In the genomic region with DNA sequence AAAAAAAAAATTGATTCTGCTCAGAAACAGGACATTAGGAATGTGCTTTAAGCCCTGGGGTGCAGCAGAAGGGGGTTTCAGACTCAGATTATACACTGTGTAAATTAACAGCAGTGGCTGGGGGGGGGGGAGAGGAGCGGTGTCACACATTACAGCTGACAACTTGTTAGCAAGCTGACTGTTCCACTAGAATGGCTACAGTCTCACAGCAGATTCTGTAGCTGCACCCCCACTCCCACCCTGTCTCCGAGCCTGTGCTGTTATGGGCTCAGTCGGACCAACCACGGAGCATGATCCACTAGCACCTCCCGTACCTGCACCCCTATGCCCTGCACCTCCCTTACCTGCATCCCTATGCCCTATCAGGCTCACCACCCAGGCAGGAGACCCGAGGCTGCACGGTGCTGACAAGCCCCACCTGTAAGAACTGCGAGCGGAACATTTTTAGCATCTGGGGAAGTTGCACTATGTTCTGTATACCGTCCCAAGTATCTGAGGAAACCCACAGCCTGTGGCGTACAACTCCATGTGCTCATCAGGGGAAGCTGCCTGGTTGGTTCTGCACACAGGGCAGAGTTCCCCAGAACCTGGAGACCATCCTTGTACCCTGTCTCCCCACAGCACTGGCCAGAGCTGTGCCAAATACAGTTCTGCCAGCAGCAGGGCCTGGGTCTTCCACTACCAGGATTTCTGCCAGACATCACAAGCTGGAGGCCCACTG, we compare ENCODE assay signal across 16 mouse cellular contexts. TPM values are rescaled to one million over a fixed set of nuclear protein-coding genes. Genes with fewer than 3 reads are reported as not detected.
DNase-seq lines count a peak whose midpoint lies in the region; ATAC-seq and TF ChIP-seq lines count a peak whose summit lies in the region.
"Had no signal": no experiment of that assay in that cellular context is flagged by ENCODE, and none has a peak within 500 bp of the region (broad histone marks: within the 10 kb centered on the region; RNA-seq: fewer than 3 reads in every experiment).

No protein-coding gene starts in this region.

- no peak for TF ChIP-seq CTCF in intestine, postnatal 0 days (IDR thresholded peaks at IDR 0.05; ENCODE audit: low read depth)

- peak overlapping the region; percentile 14; the same call in 1 of the 2 replicates for H3K9ac ChIP-seq in intestine, embryonic 15.5 days
- no peak overlapping the region for H3K9ac ChIP-seq in intestine, postnatal 0 days (ENCODE audit: low read depth, low read length)
- H3K9ac ChIP-seq: hindbrain, embryonic 15.5 days; neural tube, embryonic 13.5 days had no signal

- WGBS in intestine, embryonic 15.5 days = 75% methylated on average over 11 of the region's 11 CpGs
- WGBS in intestine, postnatal 0 days = 62% methylated on average over 11 of the region's 11 CpGs

- DNase-seq in heart, adult 11 months = peak; percentile 90
- DNase-seq in heart, adult 8-10 months (ENCODE audit: low spot score) = no peak
- DNase-seq in neural tube, embryonic 10.5 days (ENCODE audit: extremely low spot score, low spot score) = no peak
- DNase-seq in adrenal gland, postnatal 10 days = no peak
- DNase-seq: adrenal gland, postnatal 25 days; cerebellum, adult 11 months; midbrain, embryonic 14.5 days; retina, postnatal 1 day had no signal

- H3K9me3 ChIP-seq in intestine, embryonic 15.5 days = no peaks in the 10 kb centered on the region
- H3K9me3 ChIP-seq in intestine, postnatal 0 days (ENCODE audit: control insufficient read depth) = no peaks in the 10 kb centered on the region
- H3K9me3 ChIP-seq: hindbrain, embryonic 15.5 days; neural tube, embryonic 13.5 days had no signal

- H3K27ac ChIP-seq in intestine, embryonic 15.5 days = no peak overlapping the region
- H3K27ac ChIP-seq in intestine, postnatal 0 days (ENCODE audit: low read depth, low read length) = no peak overlapping the region
- H3K27ac ChIP-seq: hindbrain, embryonic 15.5 days; kidney, postnatal 0 days; neural tube, embryonic 13.5 days had no signal

- no peaks in the 10 kb centered on the region for H3K27me3 ChIP-seq in intestine, embryonic 15.5 days (replicated peaks)
- H3K27me3 ChIP-seq in intestine, postnatal 0 days (replicated peaks; ENCODE audit: control insufficient read depth, insufficient read depth, low read length) = no peaks in the 10 kb centered on the region
- H3K27me3 ChIP-seq: hindbrain, embryonic 15.5 days had no signal

- H3K36me3 ChIP-seq in intestine, embryonic 15.5 days = no peaks in the 10 kb centered on the region
- H3K36me3 ChIP-seq in intestine, postnatal 0 days (ENCODE audit: control insufficient read depth, insufficient read depth) = no peaks in the 10 kb centered on the region
- H3K36me3 ChIP-seq: hindbrain, embryonic 15.5 days; neural tube, embryonic 13.5 days had no signal

- H3K4me2 ChIP-seq in intestine, embryonic 15.5 days (replicated peaks) = no peak overlapping the region
- H3K4me2 ChIP-seq in intestine, postnatal 0 days (replicated peaks; ENCODE audit: low read depth) = no peak overlapping the region
- H3K4me2 ChIP-seq: hindbrain, embryonic 15.5 days; neural tube, embryonic 13.5 days had no signal

- no peak overlapping the region for H3K4me3 ChIP-seq in intestine, embryonic 15.5 days (replicated peaks)
- no peak overlapping the region for H3K4me3 ChIP-seq in intestine, postnatal 0 days (ENCODE audit: low read depth, low read length)
- H3K4me3 ChIP-seq: hindbrain, embryonic 15.5 days; neural tube, embryonic 13.5 days had no signal

- H3K4me1 ChIP-seq in intestine, embryonic 15.5 days (replicated peaks) = peaks cover 34% of the 10 kb centered on the region
- peaks cover 19% of the 10 kb centered on the region for H3K4me1 ChIP-seq in intestine, postnatal 0 days (replicated peaks; ENCODE audit: control insufficient read depth, insufficient read depth, low read length)

- no peak for ATAC-seq in intestine, embryonic 15.5 days
- ATAC-seq in intestine, postnatal 0 days = no peak
- ATAC-seq in granulocyte monocyte progenitor cell, adult 5-6 weeks (replicated peaks; ENCODE audit: poor library complexity, severe bottlenecking) = peak; percentile 74
- ATAC-seq in megakaryocyte-erythroid progenitor cell, adult 5-6 weeks (replicated peaks; ENCODE audit: low FRiP score, low TSS enrichment, poor library complexity, severe bottlenecking) = 0 out of 2 replicates have a peak, but pooled peaks have one; percentile 9
- ATAC-seq: lung, postnatal 0 days had no signal

RNA-seq across cellular contexts. Expression of gene Sipa1l2, which starts 26.6 kb away (rescaled TPM):
- 10 to 100 TPM; 41.6 to 49.5 (median 44.5) TPM for total RNA-seq in heart, adult 8-10 months (2022)
- polyA plus RNA-seq in intestine, embryonic 15.5 days (2015; fragmentation: Nextera tagmentation; extraction: Ambion mirVana) = 7.4 and 7.6 TPM in 2 replicates
- 4.5 and 5.3 TPM in 2 replicates for polyA plus RNA-seq in intestine, postnatal 0 days (2015; fragmentation: Nextera tagmentation; extraction: Ambion mirVana)
- 1.0 and 1.4 TPM in 2 replicates for total RNA-seq in granulocyte monocyte progenitor cell, adult 5-6 weeks (2014; fragmentation: Nextera tagmentation)
- 1.9 and 2.4 TPM in 2 replicates for total RNA-seq in granulocyte monocyte progenitor cell, adult 5-6 weeks (2017)
- total RNA-seq in megakaryocyte-erythroid progenitor cell, adult 5-6 weeks (2014; fragmentation: Nextera tagmentation) = 0.89 and 0.94 TPM in 2 replicates
- total RNA-seq in megakaryocyte-erythroid progenitor cell, adult 5-6 weeks (2017) = 0.42 and 1.1 TPM in 2 replicates
- total RNA-seq in adrenal gland, postnatal 10 days (2021) = 10 to 100 TPM; 29.1 to 36.5 TPM

Comparison
In these comparisons a context has a peak if more than half of its experiments do, and no peak if none do; other contexts are left out.
1. ATAC-seq: peak in granulocyte monocyte progenitor cell, adult 5-6 weeks (single experiment) and megakaryocyte-erythroid progenitor cell, adult 5-6 weeks (single experiment); none in intestine, embryonic 15.5 days (single experiment) and intestine, postnatal 0 days (single experiment).
2. RNA of gene Sipa1l2, which starts 26.6 kb away (total RNA-seq): 41.6 to 49.5 TPM in heart, adult 8-10 months and 29.1 to 36.5 TPM in adrenal gland, postnatal 10 days; 1.0 to 2.4 TPM in granulocyte monocyte progenitor cell, adult 5-6 weeks and 0.42 to 1.1 TPM in megakaryocyte-erythroid progenitor cell, adult 5-6 weeks; every median in the first group is over 4 times any median in the second.